Mouse (Mus musculus): ENCODE measurements around the gene Il1rap. TPM values are rescaled to one million over a fixed set of nuclear protein-coding genes. Genes with fewer than 3 reads are reported as not detected.

Il1rap gene
- total and polyA plus RNA-seq, 3 experiments: 0.43 to 13.0 (median 6.4) TPM

DNA sequence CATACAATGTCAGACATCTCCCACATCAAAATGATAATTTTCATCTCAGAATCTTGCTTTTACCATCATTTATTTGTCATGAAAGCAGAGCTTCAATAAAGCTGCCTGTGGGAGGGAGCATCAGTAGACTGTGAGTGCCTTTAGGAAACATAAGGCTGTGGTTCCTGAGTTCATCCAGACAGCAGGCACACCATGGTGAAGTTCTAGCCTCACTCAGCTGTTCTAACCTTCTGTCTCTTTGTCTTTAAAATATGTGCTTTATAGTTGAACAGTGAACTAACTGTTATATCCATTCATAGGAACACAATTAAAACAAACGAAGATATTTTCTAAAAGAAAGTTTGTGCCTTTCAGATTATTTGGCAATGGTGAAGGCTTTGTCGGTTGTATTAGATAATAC, 84.9 kb downstream of the Il1rap start:
- no peak for ATAC-seq (ENCODE audit: extremely low read depth, insufficient number of reproducible peaks, low FRiP score, poor library complexity, severe bottlenecking)

DNA sequence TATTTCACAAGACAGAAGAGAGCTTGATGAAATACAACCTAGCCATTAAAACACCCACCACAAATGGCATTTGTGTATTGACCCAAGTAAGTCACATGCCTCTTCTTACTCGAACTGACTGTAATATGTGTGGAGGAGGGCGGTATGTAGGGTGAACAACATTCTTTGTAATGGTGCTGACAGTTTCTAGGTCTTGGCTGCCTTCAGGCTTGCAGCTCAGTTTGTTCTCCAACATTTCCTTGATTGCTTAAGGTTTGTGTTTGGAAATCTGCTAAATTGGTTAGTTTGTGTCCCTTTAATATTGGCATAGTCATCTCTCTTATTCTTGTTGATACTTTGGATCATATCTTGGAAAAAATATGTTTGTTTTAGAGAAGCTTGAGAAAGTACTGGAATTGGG, 87.6 kb downstream of the Il1rap start:
- TF ChIP-seq TAL1 (conservative IDR thresholded peaks at IDR 0.05; ENCODE audit: low read depth, low read length) (no peak), CTCF (IDR thresholded peaks at IDR 0.05; ENCODE audit: low read depth, low read length) (no peak), GATA2 (IDR thresholded peaks at IDR 0.05; ENCODE audit: borderline replicate concordance, low read depth, low read length) (no peak), GATA1 (IDR thresholded peaks at IDR 0.05; ENCODE audit: borderline replicate concordance, low read length) (no peak), POLR2AphosphoS5 (IDR thresholded peaks at IDR 0.05; ENCODE audit: insufficient replicate concordance, low read depth, low read length) (no peak)
- no peaks in the 10 kb centered on the region for H3K27me3 ChIP-seq (ENCODE audit: insufficient read depth, low read length)
- ATAC-seq (ENCODE audit: extremely low read depth, insufficient number of reproducible peaks, low FRiP score, poor library complexity, severe bottlenecking) (no peak), DNase-seq (ENCODE audit: low spot score) (no peak)
- no peaks in the 10 kb centered on the region for H3K9me3 ChIP-seq (replicated peaks)
- H3K4me1 ChIP-seq (ENCODE audit: insufficient read depth, low read depth, low read length): no peaks in the 10 kb centered on the region
- H3K4me3 ChIP-seq (ENCODE audit: low read depth, low read length): no peak overlapping the region
- no peaks in the 10 kb centered on the region for H3K36me3 ChIP-seq (replicated peaks)

More for the DNA sequence above, 84.9 kb downstream of the Il1rap start:
- TF ChIP-seq GATA2 (IDR thresholded peaks at IDR 0.05; ENCODE audit: borderline replicate concordance, low read depth, low read length) (no peak), POLR2AphosphoS5 (IDR thresholded peaks at IDR 0.05; ENCODE audit: insufficient replicate concordance, low read depth, low read length) (no peak), TAL1 (conservative IDR thresholded peaks at IDR 0.05; ENCODE audit: low read depth, low read length) (no peak), GATA1 (IDR thresholded peaks at IDR 0.05; ENCODE audit: borderline replicate concordance, low read length) (no peak), CTCF (IDR thresholded peaks at IDR 0.05; ENCODE audit: low read depth, low read length) (no peak)
- no peaks in the 10 kb centered on the region for H3K36me3 ChIP-seq (replicated peaks)
- H3K4me1 ChIP-seq (ENCODE audit: insufficient read depth, low read depth, low read length): no peaks in the 10 kb centered on the region
- no peaks in the 10 kb centered on the region for H3K27me3 ChIP-seq (ENCODE audit: insufficient read depth, low read length)
- DNase-seq (ENCODE audit: low spot score): no peak
- H3K9me3 ChIP-seq (replicated peaks): no peaks in the 10 kb centered on the region
- no peak overlapping the region for H3K4me3 ChIP-seq (ENCODE audit: low read depth, low read length)

DNA sequence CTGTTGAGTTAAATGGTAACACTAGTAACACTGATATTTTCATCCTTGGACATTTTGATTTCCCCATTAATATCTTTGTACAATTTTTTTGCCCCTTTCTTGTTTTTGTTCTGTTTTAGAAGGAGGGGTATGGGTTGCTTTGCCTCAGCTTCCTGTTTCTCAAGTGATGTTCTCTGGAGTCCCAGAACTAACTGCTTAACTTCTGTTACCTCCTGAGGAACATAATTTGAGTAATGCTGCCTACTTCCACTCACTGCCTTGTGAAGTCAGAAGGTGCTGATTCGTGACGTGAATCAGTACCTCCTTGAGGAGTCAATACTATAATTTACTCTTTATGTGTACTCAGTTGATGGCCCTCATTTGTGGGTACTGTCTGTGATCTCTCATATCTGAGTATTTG, 98.9 kb downstream of the Il1rap start:
- ATAC-seq (ENCODE audit: extremely low read depth, insufficient number of reproducible peaks, low FRiP score, poor library complexity, severe bottlenecking) (no peak), DNase-seq (ENCODE audit: low spot score) (no peak)
- TF ChIP-seq CTCF (IDR thresholded peaks at IDR 0.05; ENCODE audit: low read depth, low read length) (no peak), GATA2 (IDR thresholded peaks at IDR 0.05; ENCODE audit: borderline replicate concordance, low read depth, low read length) (no peak), TAL1 (conservative IDR thresholded peaks at IDR 0.05; ENCODE audit: low read depth, low read length) (no peak), GATA1 (IDR thresholded peaks at IDR 0.05; ENCODE audit: borderline replicate concordance, low read length) (no peak), POLR2AphosphoS5 (IDR thresholded peaks at IDR 0.05; ENCODE audit: insufficient replicate concordance, low read depth, low read length) (no peak)

DNA sequence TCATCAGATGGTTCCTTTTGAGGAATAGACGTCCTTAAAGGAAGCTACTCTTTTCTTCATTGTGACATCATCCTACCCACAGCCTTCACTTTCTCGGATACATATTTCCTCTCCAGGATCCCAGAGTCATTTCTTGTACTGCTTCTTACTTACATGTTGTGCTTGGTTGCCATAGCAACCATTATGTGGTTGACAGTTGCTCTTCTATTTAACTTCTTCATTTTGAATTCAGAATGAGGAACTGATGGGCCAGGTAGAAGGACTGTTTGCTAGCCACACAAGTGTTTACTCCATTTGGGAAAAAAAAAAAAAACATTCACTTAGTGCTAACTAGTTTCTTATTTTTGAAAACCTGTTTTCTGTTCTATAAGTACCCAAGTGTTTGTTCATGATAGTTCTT, 108.3 kb downstream of the Il1rap start:
- ATAC-seq (ENCODE audit: extremely low read depth, insufficient number of reproducible peaks, low FRiP score, poor library complexity, severe bottlenecking): peak; percentile 43

More for the DNA sequence above, 98.9 kb downstream of the Il1rap start:
- Histone ChIP-seq H3K4me3 (ENCODE audit: low read depth, low read length) (no peak overlapping the region), H3K27me3 (ENCODE audit: insufficient read depth, low read length) (no peaks in the 10 kb centered on the region), H3K36me3 (replicated peaks) (no peaks in the 10 kb centered on the region), H3K4me1 (ENCODE audit: insufficient read depth, low read depth, low read length) (no peaks in the 10 kb centered on the region), H3K9me3 (replicated peaks) (no peaks in the 10 kb centered on the region)

DNA sequence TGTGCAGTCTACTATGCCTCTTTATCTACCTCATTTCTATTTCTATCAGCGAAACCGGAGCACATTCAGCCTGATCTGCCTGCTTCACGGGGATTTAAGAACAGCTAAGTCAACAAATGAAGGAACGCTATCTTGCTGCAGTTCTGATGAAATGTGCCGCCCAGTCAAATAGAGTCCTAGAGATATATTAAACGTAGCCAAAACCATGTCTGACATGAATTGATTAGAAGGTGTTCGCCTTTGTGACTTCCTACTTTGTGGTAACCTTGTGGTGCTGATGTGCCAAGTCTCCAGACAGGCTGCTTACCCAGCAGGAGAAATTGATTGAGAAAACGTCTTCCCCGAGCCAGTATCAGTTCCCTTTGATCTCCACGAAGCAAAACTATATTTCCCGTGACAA, 109.8 kb downstream of the Il1rap start:
- DNase-seq (ENCODE audit: low spot score) (no peak), ATAC-seq (ENCODE audit: extremely low read depth, insufficient number of reproducible peaks, low FRiP score, poor library complexity, severe bottlenecking) (peak; percentile 38; the same call in 1 of the 2 replicates)
- Histone ChIP-seq H3K9me3 (replicated peaks) (no peaks in the 10 kb centered on the region), H3K4me1 (ENCODE audit: insufficient read depth, low read depth, low read length) (no peaks in the 10 kb centered on the region), H3K4me3 (ENCODE audit: low read depth, low read length) (no peak overlapping the region), H3K27me3 (ENCODE audit: insufficient read depth, low read length) (no peaks in the 10 kb centered on the region), H3K36me3 (replicated peaks) (no peaks in the 10 kb centered on the region)
- TF ChIP-seq TAL1 (conservative IDR thresholded peaks at IDR 0.05; ENCODE audit: low read depth, low read length) (no peak), GATA2 (IDR thresholded peaks at IDR 0.05; ENCODE audit: borderline replicate concordance, low read depth, low read length) (no peak), GATA1 (IDR thresholded peaks at IDR 0.05; ENCODE audit: borderline replicate concordance, low read length) (no peak), CTCF (IDR thresholded peaks at IDR 0.05; ENCODE audit: low read depth, low read length) (no peak), POLR2AphosphoS5 (IDR thresholded peaks at IDR 0.05; ENCODE audit: insufficient replicate concordance, low read depth, low read length) (no peak)

More for the DNA sequence above, 108.3 kb downstream of the Il1rap start:
- Histone ChIP-seq H3K27me3 (ENCODE audit: insufficient read depth, low read length) (no peaks in the 10 kb centered on the region), H3K36me3 (replicated peaks) (no peaks in the 10 kb centered on the region), H3K9me3 (replicated peaks) (no peaks in the 10 kb centered on the region), H3K4me3 (ENCODE audit: low read depth, low read length) (no peak overlapping the region), H3K4me1 (ENCODE audit: insufficient read depth, low read depth, low read length) (no peaks in the 10 kb centered on the region)
- no peak for TF ChIP-seq CTCF (IDR thresholded peaks at IDR 0.05; ENCODE audit: low read depth, low read length)
- no peak for TF ChIP-seq GATA2 (IDR thresholded peaks at IDR 0.05; ENCODE audit: borderline replicate concordance, low read depth, low read length)
- TF ChIP-seq TAL1 (conservative IDR thresholded peaks at IDR 0.05; ENCODE audit: low read depth, low read length): no peak
- DNase-seq (ENCODE audit: low spot score): no peak

DNA sequence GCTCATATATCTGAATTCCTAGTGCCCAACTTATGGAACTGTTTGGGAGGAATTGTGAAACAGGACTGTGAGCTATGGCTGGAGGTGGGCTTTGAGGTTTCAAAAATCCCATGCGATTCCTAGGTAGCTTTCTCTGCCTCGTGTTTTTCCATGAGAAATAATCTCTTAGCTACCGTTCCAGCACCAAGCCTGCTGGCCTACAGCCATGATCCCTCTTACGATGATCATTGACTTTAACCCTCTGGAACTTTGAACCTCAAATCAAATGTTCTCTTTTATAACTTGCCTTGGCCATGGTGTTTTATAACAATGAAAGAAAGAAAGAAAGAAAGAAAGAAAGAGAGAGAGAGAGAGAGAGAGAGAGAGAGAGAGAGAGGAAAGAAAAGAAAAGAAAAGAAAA, 116.6 kb downstream of the Il1rap start:
- no peak for TF ChIP-seq POLR2AphosphoS5 (IDR thresholded peaks at IDR 0.05; ENCODE audit: insufficient replicate concordance, low read depth, low read length)
- no peak for TF ChIP-seq TAL1 (conservative IDR thresholded peaks at IDR 0.05; ENCODE audit: low read depth, low read length)
- no peak for TF ChIP-seq GATA1 (IDR thresholded peaks at IDR 0.05; ENCODE audit: borderline replicate concordance, low read length)
- no peak for TF ChIP-seq CTCF (IDR thresholded peaks at IDR 0.05; ENCODE audit: low read depth, low read length)
- no peak for TF ChIP-seq GATA2 (IDR thresholded peaks at IDR 0.05; ENCODE audit: borderline replicate concordance, low read depth, low read length)
- no peak for ATAC-seq (ENCODE audit: extremely low read depth, insufficient number of reproducible peaks, low FRiP score, poor library complexity, severe bottlenecking)
- no peaks in the 10 kb centered on the region for H3K27me3 ChIP-seq (ENCODE audit: insufficient read depth, low read length)
- no peaks in the 10 kb centered on the region for H3K36me3 ChIP-seq (replicated peaks)
- no peaks in the 10 kb centered on the region for H3K4me1 ChIP-seq (ENCODE audit: insufficient read depth, low read depth, low read length)
- H3K9me3 ChIP-seq (replicated peaks): no peaks in the 10 kb centered on the region
- DNase-seq (ENCODE audit: low spot score): no peak
- no peak overlapping the region for H3K4me3 ChIP-seq (ENCODE audit: low read depth, low read length)

Measured in G1E (cell line).